Mouse (Mus musculus) hindbrain, embryonic 11.5 days (tissue): ENCODE measurements around the gene Sp2. TPM values are rescaled to one million over a fixed set of nuclear protein-coding genes. Genes with fewer than 3 reads are reported as not detected.

Source experiments
- ATAC-seq: fragments of 200-750 bp; cut with Nextera tagmentation; 2 replicates; pipeline ENCODE4 v1.8.0; 2017; ENCODE audit warnings: mild to moderate bottlenecking, moderate TSS enrichment, moderate library complexity; ENCODE audit not compliant: low FRiP score
- DNase-seq: peaks from one replicate; pipeline ENCODE4 v3.0.0-alpha.2; 2015; ENCODE audit warnings: low spot score
- H3K27ac ChIP-seq: fragments of 300-500 bp; sonication (generic); 2 replicates; pipeline ENCODE4 v1.5.1; 2014; ENCODE audit warnings: mild to moderate bottlenecking, low read depth, low read length
- H3K27me3 ChIP-seq: fragments of 300-500 bp; sonication (generic); 2 replicates; pipeline ENCODE4 v1.6.1; 2014; ENCODE audit warnings: mild to moderate bottlenecking, low read length, moderate library complexity, mixed read lengths; ENCODE audit not compliant: control insufficient read depth, insufficient read depth
- H3K36me3 ChIP-seq: fragments of 300-500 bp; sonication (generic); 2 replicates; pipeline ENCODE4 v1.6.1; 2014; ENCODE audit warnings: mild to moderate bottlenecking, low read length, moderate library complexity, mixed read lengths; ENCODE audit not compliant: control insufficient read depth, insufficient read depth
- H3K4me1 ChIP-seq: fragments of 300-500 bp; sonication (generic); replicated peaks from 2 replicates; pipeline ENCODE4 v1.6.1; 2014; ENCODE audit warnings: low read length, mixed read lengths; ENCODE audit not compliant: control insufficient read depth, insufficient read depth
- H3K4me2 ChIP-seq: fragments of 300-500 bp; sonication (generic); replicated peaks from 2 replicates; pipeline ENCODE4 v1.6.1; 2014; ENCODE audit warnings: mild to moderate bottlenecking, low read depth, low read length
- H3K4me3 ChIP-seq: fragments of 300-500 bp; sonication (generic); 2 replicates; pipeline ENCODE4 v1.5.1; 2014; ENCODE audit warnings: low read depth, low read length
- H3K9ac ChIP-seq: fragments of 300-500 bp; sonication (generic); 2 replicates; pipeline ENCODE4 v1.6.1; 2014; ENCODE audit warnings: low read depth, low read length
- H3K9me3 ChIP-seq: fragments of 300-500 bp; sonication (generic); 2 replicates; pipeline ENCODE4 v1.6.1; 2016; ENCODE audit warnings: low read length; ENCODE audit not compliant: control insufficient read depth
- WGBS: fragments of 180-500 bp; shearing (Covaris S2); extraction: QIAGEN DNeasy Blood & Tissue Kit; methylation state at CpG from one replicate; pipeline ENCODE4 v1.1.7; 2014; 5-methylcytosine and 5-hydroxymethylcytosine counted together
- polyA plus RNA-seq: library from polyadenylated mRNA; unstranded; fragments of >200 nt; fragmentation: Nextera tagmentation; extraction: Ambion mirVana; gene quantifications from 2 replicates; pipeline ENCODE4 v1.2.1, GENCODE M21; 2014

The Sp2 gene
- polyA plus RNA-seq, 1 experiment from 2014 or later: 17.8 TPM

GRCm38 (mm10) chr11:96941989-96942590 is 40.7 kb downstream of the Sp2 start:
- Histone ChIP-seq H3K27ac (no peak overlapping the region), H3K27me3 (no peaks in the 10 kb centered on the region), H3K9ac (no peak overlapping the region), H3K9me3 (no peaks in the 10 kb centered on the region), H3K4me3 (no peak overlapping the region), H3K4me1 (no peaks in the 10 kb centered on the region; the same call in 1 of the 2 replicates), H3K4me2 (no peak overlapping the region), H3K36me3 (no peaks in the 10 kb centered on the region)
- DNase-seq (no peak), ATAC-seq (no peak)
- 81% methylated on average over 6 of the region's 6 CpGs for WGBS

DNA sequence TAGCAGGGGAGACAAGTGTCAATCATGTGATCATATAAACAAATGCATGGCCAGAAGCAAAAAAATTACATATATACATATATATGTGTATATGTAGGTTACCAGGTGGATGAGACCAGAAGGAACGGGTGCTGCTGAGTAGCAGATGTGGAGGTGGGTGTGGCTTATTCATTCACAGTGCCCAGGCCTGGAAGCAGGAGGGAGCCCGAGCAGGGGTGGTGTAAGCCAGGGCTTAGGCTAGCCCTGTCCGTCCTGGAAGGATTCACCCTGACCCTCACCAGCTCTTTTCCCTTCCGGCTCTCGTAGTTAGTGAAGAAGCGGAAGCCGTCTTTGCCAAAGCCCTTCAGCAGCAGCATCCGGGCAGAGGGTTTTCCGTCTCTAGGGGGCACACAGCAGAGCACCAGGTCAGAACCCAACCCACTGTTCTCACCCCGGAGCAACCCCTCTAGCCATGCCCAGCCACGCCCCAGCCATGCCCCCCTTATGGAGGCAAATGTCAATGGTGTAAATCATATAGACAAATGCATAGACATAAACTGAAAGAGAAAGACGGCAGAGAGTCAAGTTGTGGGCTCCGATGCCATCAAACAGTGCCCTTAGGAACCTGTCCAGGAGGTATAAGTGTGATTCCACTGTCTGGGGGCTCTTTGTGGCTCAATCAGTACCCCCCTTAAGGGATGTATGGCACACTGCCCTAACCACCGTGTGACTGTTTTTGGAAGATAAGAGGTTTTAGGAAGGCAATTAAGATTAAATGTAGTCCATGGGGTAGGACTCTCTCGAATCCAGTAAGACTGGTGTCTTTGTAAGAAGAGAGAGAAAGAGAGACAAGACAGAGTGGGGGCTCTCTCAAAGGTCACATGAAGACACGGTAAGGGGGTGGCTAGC is 41.9 kb downstream of the Sp2 start:
- H3K36me3 ChIP-seq: no peaks in the 10 kb centered on the region
- H3K9ac ChIP-seq: no peak overlapping the region
- no peak overlapping the region for H3K27ac ChIP-seq
- no peaks in the 10 kb centered on the region for H3K27me3 ChIP-seq
- 80% methylated on average over 16 of the region's 16 CpGs for WGBS
- H3K4me1 ChIP-seq: no peaks in the 10 kb centered on the region; the same call in 1 of the 2 replicates
- DNase-seq (no peak), ATAC-seq (no peak)
- H3K9me3 ChIP-seq: no peaks in the 10 kb centered on the region
- H3K4me3 ChIP-seq: no peak overlapping the region
- no peak overlapping the region for H3K4me2 ChIP-seq

DNA sequence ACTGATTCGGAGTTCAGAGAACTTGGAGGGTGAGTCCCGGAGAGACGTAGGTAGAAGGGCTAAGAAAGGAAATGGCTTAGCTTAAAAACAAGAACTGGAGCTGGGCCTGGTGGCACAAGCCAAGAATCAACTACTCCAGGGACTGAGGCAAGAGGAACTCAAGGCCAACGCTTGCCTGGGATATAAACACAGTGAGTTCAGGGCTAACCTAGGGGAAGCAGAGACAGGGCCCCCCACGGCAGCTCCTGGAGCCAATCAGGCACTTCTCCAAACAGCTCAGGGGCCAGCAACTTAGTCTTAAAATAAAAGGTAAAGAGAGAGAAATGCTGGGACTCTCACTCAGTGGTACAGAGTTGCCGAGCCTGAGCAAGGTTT is 44.3 kb downstream of the Sp2 start:
- ATAC-seq: no peak
- no peak overlapping the region for H3K4me2 ChIP-seq
- WGBS: 87% methylated on average over 6 of the region's 6 CpGs

DNA sequence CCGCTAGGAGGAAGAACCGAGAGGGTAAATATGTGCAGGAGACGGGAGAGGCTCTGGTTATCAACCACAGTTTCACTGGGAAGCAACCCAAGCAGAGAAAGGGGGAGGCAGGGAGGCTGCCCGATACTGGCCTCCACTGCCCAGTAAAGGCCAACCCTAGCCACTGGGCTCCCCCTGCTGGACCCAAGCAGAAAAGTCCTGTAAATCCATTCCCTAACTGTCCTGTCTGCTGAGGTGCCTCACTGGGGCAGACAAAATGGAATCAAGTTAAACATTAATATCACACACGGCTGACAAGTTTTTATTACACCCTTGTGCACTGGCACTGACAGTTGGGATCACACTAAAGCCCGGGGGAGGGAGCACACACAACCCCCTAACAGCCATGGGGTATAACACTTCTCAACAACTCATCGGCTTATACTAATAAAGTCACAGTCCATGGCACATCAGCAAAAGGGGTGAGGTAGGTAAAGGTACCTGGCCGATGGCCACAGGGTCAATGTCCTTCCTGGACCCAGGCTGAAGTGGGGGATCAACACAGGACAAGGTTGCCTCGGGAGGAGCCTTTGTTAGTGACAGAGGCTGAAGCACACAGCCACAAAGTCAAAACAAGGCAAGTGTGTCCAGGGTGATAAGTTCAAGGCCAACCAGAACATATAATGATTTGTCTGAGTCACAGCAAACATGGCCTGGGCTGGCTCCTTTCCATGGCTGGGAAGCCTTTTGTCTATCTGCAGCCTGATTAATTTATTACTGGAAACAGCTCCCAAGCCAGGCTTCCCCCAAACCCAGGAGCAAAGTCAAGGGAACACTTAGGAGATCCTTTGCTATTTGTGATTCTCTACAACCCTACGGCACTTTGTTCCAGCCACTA is 45.0 kb downstream of the Sp2 start:
- no peaks in the 10 kb centered on the region for H3K9me3 ChIP-seq
- no peaks in the 10 kb centered on the region for H3K27me3 ChIP-seq
- H3K27ac ChIP-seq: no peak overlapping the region
- no peaks in the 10 kb centered on the region for H3K4me1 ChIP-seq
- no peak overlapping the region for H3K4me3 ChIP-seq
- no peaks in the 10 kb centered on the region for H3K36me3 ChIP-seq
- 58% methylated on average over 10 of the region's 10 CpGs for WGBS
- H3K9ac ChIP-seq: no peak overlapping the region
- no peak overlapping the region for H3K4me2 ChIP-seq
- ATAC-seq (no peak), DNase-seq (peak; percentile 72)

More for the DNA sequence above, 44.3 kb downstream of the Sp2 start:
- no peaks in the 10 kb centered on the region for H3K4me1 ChIP-seq
- H3K36me3 ChIP-seq: no peaks in the 10 kb centered on the region
- H3K9me3 ChIP-seq: no peaks in the 10 kb centered on the region
- H3K27ac ChIP-seq: no peak overlapping the region
- no peak overlapping the region for H3K9ac ChIP-seq
- H3K4me3 ChIP-seq: no peak overlapping the region
- H3K27me3 ChIP-seq: no peaks in the 10 kb centered on the region
- no peak for DNase-seq

- Histone ChIP-seq H3K36me3 (no peaks in the 10 kb centered on the region), H3K4me2 (no peak overlapping the region), H3K4me1 (no peaks in the 10 kb centered on the region), H3K9me3 (no peaks in the 10 kb centered on the region), H3K27ac (no peak overlapping the region), H3K9ac (no peak overlapping the region), H3K27me3 (no peaks in the 10 kb centered on the region), H3K4me3 (no peak overlapping the region)
- ATAC-seq (no peak), DNase-seq (no peak)
- 88% methylated on average over 9 of the region's 9 CpGs for WGBS
Observed at GRCm38 (mm10) chr11:96935872-96936650, 46.7 kb downstream of the Sp2 start.

DNA sequence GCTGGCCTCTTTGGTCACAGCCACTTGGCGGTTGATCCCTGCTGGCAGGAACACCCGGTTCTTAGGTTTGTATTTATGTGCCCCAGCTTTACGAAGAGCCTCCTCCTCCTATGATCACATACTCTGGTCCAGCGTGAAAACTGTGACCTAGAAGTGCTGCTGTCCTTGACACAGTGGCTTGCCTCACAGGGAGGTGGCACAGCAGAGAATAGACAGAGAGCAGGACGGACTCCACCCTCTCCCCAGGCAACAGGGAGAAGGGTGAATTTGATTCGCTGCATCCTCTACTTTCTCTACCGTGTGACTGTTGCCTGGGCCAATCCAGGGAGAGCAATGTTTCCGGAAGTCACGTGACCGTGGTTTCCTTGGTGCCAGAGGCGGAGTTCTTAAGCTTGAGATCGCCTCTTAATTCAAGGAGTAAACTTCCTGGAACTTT is 47.8 kb downstream of the Sp2 start:
- no peak overlapping the region for H3K4me3 ChIP-seq
- 21% methylated on average over 12 of the region's 12 CpGs for WGBS
- peak; percentile 56 for ATAC-seq
- H3K36me3 ChIP-seq: no peaks in the 10 kb centered on the region
- no peak overlapping the region; the same call in 1 of the 2 replicates for H3K9ac ChIP-seq
- no peaks in the 10 kb centered on the region for H3K4me1 ChIP-seq
- peak overlapping the region; percentile 42; the same call in 1 of the 2 replicates for H3K27ac ChIP-seq
- H3K4me2 ChIP-seq: peak overlapping the region; percentile 23
- DNase-seq: peak; percentile 61
- no peaks in the 10 kb centered on the region for H3K27me3 ChIP-seq
- no peaks in the 10 kb centered on the region for H3K9me3 ChIP-seq

- H3K4me1 ChIP-seq: no peaks in the 10 kb centered on the region
- H3K36me3 ChIP-seq: no peaks in the 10 kb centered on the region
- ATAC-seq (no peak), DNase-seq (no peak)
- H3K9ac ChIP-seq: no peak overlapping the region
- H3K27me3 ChIP-seq: peaks cover 5% of the 10 kb centered on the region; the same call in 1 of the 2 replicates
- no peak overlapping the region for H3K27ac ChIP-seq
- H3K4me2 ChIP-seq: no peak overlapping the region
- no peak overlapping the region for H3K4me3 ChIP-seq
- WGBS: 91% methylated on average over 13 of the region's 13 CpGs
- H3K9me3 ChIP-seq: no peaks in the 10 kb centered on the region
Observed at GRCm38 (mm10) chr11:96933562-96934276, 49.0 kb downstream of the Sp2 start.
